Mouse (Mus musculus): ENCODE measurements around the gene Gga1. TPM values are rescaled to one million over a fixed set of nuclear protein-coding genes. Genes with fewer than 3 reads are reported as not detected.

The Gga1 gene
- total RNA-seq (2021) (10 to 100 TPM; 42.2 to 44.4 TPM), polyA plus RNA-seq (2012; rRNA removed) (44.7 and 52.7 TPM in 2 replicates)
- long read RNA-seq, transcript Gga1-201 (17 exons, 3,034 nt): major isoform, 69 of 87 reads
- long read RNA-seq, partial matches to known transcripts: 9 of 87 reads
- long read RNA-seq, other reads (novel, unspliced or antisense): 9 of 87 reads

- intact Hi-C loops (cut with DNase I): no loop called here
- WGBS: under 1% methylated on average over 69 of the region's 95 CpGs
- H3K4me1 ChIP-seq (ENCODE audit: control insufficient read depth, insufficient read depth, low read length): peaks cover 5% of the 10 kb centered on the region
- H3K27me3 ChIP-seq (ENCODE audit: control insufficient read depth, insufficient read depth, low read length): no peaks in the 10 kb centered on the region
- peak; percentile 92 to 95 for DNase-seq
- H3K9ac ChIP-seq (ENCODE audit: low read depth, low read length): peak within 1 kb of the TSS; percentile 86
- peak within 1 kb of the TSS; percentile 85 for H3K4me3 ChIP-seq
- peak; percentile 91 for TF ChIP-seq POLR2A (IDR thresholded peaks at IDR 0.05; ENCODE audit: insufficient read depth, low read depth, low read length)
- peak; percentile 59 for TF ChIP-seq EP300 (IDR thresholded peaks at IDR 0.05; ENCODE audit: insufficient read depth, low read depth, low read length)
- TF ChIP-seq CTCF (IDR thresholded peaks at IDR 0.05): peak; percentile 53
- peak within 1 kb of the TSS; percentile 99 for H3K27ac ChIP-seq
- no peaks in the 10 kb centered on the region for H3K36me3 ChIP-seq (ENCODE audit: control insufficient read depth, insufficient read depth, low read length)
- no peaks in the 10 kb centered on the region for H3K79me2 ChIP-seq (replicated peaks; ENCODE audit: control insufficient read depth, insufficient read depth, low read length)
These were observed at the start of gene Gga1 for GRCm38 (mm10) chr15:78876991-78877809. TSS of gene Gga1 (plus strand) at chr15:78877190.

GRCm38 (mm10) chr15:78828315-78828714, 48.7 kb upstream of the Gga1 start:
- Histone ChIP-seq H3K79me2 (replicated peaks; ENCODE audit: control insufficient read depth, insufficient read depth, low read length) (no peaks in the 10 kb centered on the region), H3K4me3 (no peak overlapping the region), H3K27ac (no peak overlapping the region), H3K4me1 (ENCODE audit: control insufficient read depth, insufficient read depth, low read length) (peaks cover 10% of the 10 kb centered on the region), H3K27me3 (ENCODE audit: control insufficient read depth, insufficient read depth, low read length) (no peaks in the 10 kb centered on the region), H3K9ac (ENCODE audit: low read depth, low read length) (no peak overlapping the region), H3K36me3 (ENCODE audit: control insufficient read depth, insufficient read depth, low read length) (no peaks in the 10 kb centered on the region)
- intact Hi-C loops (cut with DNase I): no loop called here
- DNase-seq: no peak
- TF ChIP-seq EP300 (IDR thresholded peaks at IDR 0.05; ENCODE audit: insufficient read depth, low read depth, low read length) (no peak), CTCF (IDR thresholded peaks at IDR 0.05) (no peak), POLR2A (IDR thresholded peaks at IDR 0.05; ENCODE audit: insufficient read depth, low read depth, low read length) (no peak)
- WGBS: 33% methylated on average over 5 of the region's 5 CpGs

DNA sequence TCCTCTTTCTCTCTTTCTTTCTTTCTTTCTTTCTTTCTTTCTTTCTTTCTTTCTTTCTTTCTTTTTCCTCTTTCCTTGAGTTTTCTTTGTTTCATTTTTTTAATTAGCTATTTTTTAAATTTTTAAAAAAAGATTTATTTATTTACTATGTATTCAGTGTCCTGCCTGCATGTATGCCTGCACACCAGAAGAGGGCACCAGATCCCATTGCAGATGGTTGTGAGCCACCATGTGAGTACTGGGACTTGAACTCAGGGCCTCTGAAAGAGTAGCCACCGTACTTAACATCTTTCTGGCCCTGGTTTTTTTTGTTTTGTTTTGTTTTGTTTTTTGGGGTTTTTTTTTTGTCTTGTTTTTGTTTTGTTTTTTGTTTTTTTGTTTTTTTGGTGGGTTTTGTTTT, 47.4 kb upstream of the Gga1 start:
- Histone ChIP-seq H3K4me3 (no peak overlapping the region), H3K79me2 (replicated peaks; ENCODE audit: control insufficient read depth, insufficient read depth, low read length) (no peaks in the 10 kb centered on the region), H3K4me1 (ENCODE audit: control insufficient read depth, insufficient read depth, low read length) (peaks cover 22% of the 10 kb centered on the region), H3K27me3 (ENCODE audit: control insufficient read depth, insufficient read depth, low read length) (no peaks in the 10 kb centered on the region), H3K36me3 (ENCODE audit: control insufficient read depth, insufficient read depth, low read length) (peaks cover 1% of the 10 kb centered on the region; the same call in 1 of the 2 replicates), H3K9ac (ENCODE audit: low read depth, low read length) (no peak overlapping the region), H3K27ac (no peak overlapping the region)
- no peak for DNase-seq
- no peak for TF ChIP-seq POLR2A (IDR thresholded peaks at IDR 0.05; ENCODE audit: insufficient read depth, low read depth, low read length)
- peak; percentile 59 for TF ChIP-seq CTCF (IDR thresholded peaks at IDR 0.05)
- intact Hi-C loops (cut with DNase I): no loop called here
- 93% methylated on average over 1 of the region's 1 CpGs for whole genome bisulfite sequencing

- intact Hi-C loops (cut with DNase I): no loop called here
These were observed 46.0 kb upstream of the Gga1 start for GRCm38 (mm10) chr15:78830742-78831719.

More at GRCm38 (mm10) chr15:78830742-78831719, 46.0 kb upstream of the Gga1 start:
- no peak for DNase-seq
- H3K79me2 ChIP-seq (replicated peaks; ENCODE audit: control insufficient read depth, insufficient read depth, low read length): no peaks in the 10 kb centered on the region
- no peaks in the 10 kb centered on the region for H3K27me3 ChIP-seq (ENCODE audit: control insufficient read depth, insufficient read depth, low read length)
- H3K36me3 ChIP-seq (ENCODE audit: control insufficient read depth, insufficient read depth, low read length): peaks cover 2% of the 10 kb centered on the region; the same call in 1 of the 2 replicates
- H3K4me3 ChIP-seq: peak overlapping the region; percentile 42; the same call in 1 of the 2 replicates
- peaks cover 32% of the 10 kb centered on the region for H3K4me1 ChIP-seq (ENCODE audit: control insufficient read depth, insufficient read depth, low read length)
- WGBS: 46% methylated on average over 10 of the region's 10 CpGs
- peak overlapping the region; percentile 67; the same call in 1 of the 2 replicates for H3K9ac ChIP-seq (ENCODE audit: low read depth, low read length)
- peak overlapping the region; percentile 97 for H3K27ac ChIP-seq
- no peak for TF ChIP-seq EP300 (IDR thresholded peaks at IDR 0.05; ENCODE audit: insufficient read depth, low read depth, low read length)
- peak; percentile 10; the same call in 1 of the 2 replicates for TF ChIP-seq CTCF (IDR thresholded peaks at IDR 0.05)
- TF ChIP-seq POLR2A (IDR thresholded peaks at IDR 0.05; ENCODE audit: insufficient read depth, low read depth, low read length): no peak

Data from heart, adult 2 months (tissue).